Mouse (Mus musculus) liver, embryonic 13.5 days (tissue): Measurements from ENCODE around the gene Gga2. TPM values are rescaled to one million over a fixed set of nuclear protein-coding genes. Genes with fewer than 3 reads are reported as not detected.
A peak's percentile ranks its signal among the peaks of the same experiment; 100 is the strongest.

Experiments
- ATAC-seq: fragments of 200-750 bp; cut with Nextera tagmentation; 2 replicates; pipeline ENCODE4 v1.8.0; 2017; ENCODE audit warnings: low read depth, mild to moderate bottlenecking, moderate number of reproducible peaks, moderate library complexity
- DNase-seq: peaks from one replicate; pipeline ENCODE4 v3.0.0; 2022
- H3K27ac ChIP-seq: fragments of 300-500 bp; sonication (generic); 2 replicates; pipeline ENCODE4 v1.5.1; 2015; ENCODE audit warnings: moderate library complexity, mild to moderate bottlenecking, inconsistent platforms
- H3K27me3 ChIP-seq: fragments of 300-500 bp; sonication (generic); 2 replicates; pipeline ENCODE4 v1.6.1; 2015; ENCODE audit warnings: mild to moderate bottlenecking, inconsistent platforms
- H3K36me3 ChIP-seq: fragments of 300-500 bp; sonication (generic); 2 replicates; pipeline ENCODE4 v1.6.1; 2015; ENCODE audit warnings: mild to moderate bottlenecking, inconsistent platforms
- H3K4me1 ChIP-seq: fragments of 300-500 bp; sonication (generic); replicated peaks from 2 replicates; pipeline ENCODE4 v1.6.1; 2015; ENCODE audit warnings: inconsistent platforms
- H3K4me2 ChIP-seq: fragments of 300-500 bp; sonication (generic); 2 replicates; pipeline ENCODE4 v1.6.1; 2015; ENCODE audit warnings: inconsistent platforms, mild to moderate bottlenecking, moderate library complexity
- H3K4me3 ChIP-seq: fragments of 300-500 bp; sonication (generic); replicated peaks from 2 replicates; pipeline ENCODE4 v1.5.1; 2015; ENCODE audit warnings: mild to moderate bottlenecking, inconsistent platforms
- H3K9ac ChIP-seq: fragments of 300-500 bp; sonication (generic); 2 replicates; pipeline ENCODE4 v1.6.1; 2015; ENCODE audit warnings: mild to moderate bottlenecking, inconsistent platforms
- H3K9me3 ChIP-seq: fragments of 300-500 bp; sonication (generic); replicated peaks from 2 replicates; pipeline ENCODE4 v1.6.1; 2016; ENCODE audit warnings: inconsistent platforms
- WGBS: fragments of 180-500 bp; shearing (Covaris S2); methylation state at CpG from one replicate; pipeline ENCODE4 v1.1.7; 2015; ENCODE audit not compliant: insufficient replicate concordance; 5-methylcytosine and 5-hydroxymethylcytosine counted together
- polyA plus RNA-seq: library from polyadenylated mRNA; unstranded; fragments of >200 nt; fragmentation: Nextera tagmentation; extraction: Ambion mirVana; gene quantifications from 2 replicates; pipeline ENCODE4 v1.2.1, GENCODE M21; 2015

Gene Gga2
- polyA plus RNA-seq, 1 experiment from 2014 or later = 39.7 TPM

- peaks cover 93% of the 10 kb centered on the region for H3K36me3 ChIP-seq
Observed at GRCm38 (mm10) chr7:122000396-122000795, 20.6 kb downstream of the Gga2 start.

DNA sequence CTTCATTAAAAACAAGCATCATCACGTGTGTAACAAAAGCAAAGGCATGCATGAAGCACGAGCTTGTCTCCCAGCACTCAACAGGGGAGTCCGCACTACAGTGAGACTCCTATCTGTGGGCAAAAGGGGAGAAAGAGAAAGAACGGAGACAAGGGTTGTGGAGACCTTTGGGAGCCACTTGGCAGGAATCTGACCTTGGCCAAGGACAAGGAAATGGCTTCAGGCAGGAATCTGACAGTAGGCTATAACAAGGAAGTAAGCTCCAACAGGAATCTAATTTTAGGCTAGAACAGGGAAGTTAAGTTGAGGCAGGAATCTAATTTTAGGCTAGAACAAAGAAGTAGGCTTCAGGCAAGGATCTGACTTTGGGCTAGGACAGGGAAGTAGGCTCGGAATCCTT is 25.1 kb downstream of the Gga2 start:
- ATAC-seq (no peak), DNase-seq (no peak)
- no peak overlapping the region for H3K4me3 ChIP-seq
- H3K36me3 ChIP-seq = peaks cover 93% of the 10 kb centered on the region
- H3K4me2 ChIP-seq = no peak overlapping the region
- no peaks in the 10 kb centered on the region for H3K9me3 ChIP-seq
- no peaks in the 10 kb centered on the region for H3K4me1 ChIP-seq
- 82% methylated on average over 5 of the region's 5 CpGs for WGBS
- no peak overlapping the region for H3K27ac ChIP-seq
- no peak overlapping the region for H3K9ac ChIP-seq
- H3K27me3 ChIP-seq = no peaks in the 10 kb centered on the region

More at GRCm38 (mm10) chr7:122000396-122000795, 20.6 kb downstream of the Gga2 start:
- Histone ChIP-seq H3K4me1 (no peaks in the 10 kb centered on the region), H3K27me3 (no peaks in the 10 kb centered on the region), H3K27ac (no peak overlapping the region), H3K4me2 (no peak overlapping the region), H3K9ac (no peak overlapping the region), H3K9me3 (no peaks in the 10 kb centered on the region), H3K4me3 (no peak overlapping the region)
- DNase-seq (no peak), ATAC-seq (no peak)
- 64% methylated on average over 8 of the region's 8 CpGs for WGBS

DNA sequence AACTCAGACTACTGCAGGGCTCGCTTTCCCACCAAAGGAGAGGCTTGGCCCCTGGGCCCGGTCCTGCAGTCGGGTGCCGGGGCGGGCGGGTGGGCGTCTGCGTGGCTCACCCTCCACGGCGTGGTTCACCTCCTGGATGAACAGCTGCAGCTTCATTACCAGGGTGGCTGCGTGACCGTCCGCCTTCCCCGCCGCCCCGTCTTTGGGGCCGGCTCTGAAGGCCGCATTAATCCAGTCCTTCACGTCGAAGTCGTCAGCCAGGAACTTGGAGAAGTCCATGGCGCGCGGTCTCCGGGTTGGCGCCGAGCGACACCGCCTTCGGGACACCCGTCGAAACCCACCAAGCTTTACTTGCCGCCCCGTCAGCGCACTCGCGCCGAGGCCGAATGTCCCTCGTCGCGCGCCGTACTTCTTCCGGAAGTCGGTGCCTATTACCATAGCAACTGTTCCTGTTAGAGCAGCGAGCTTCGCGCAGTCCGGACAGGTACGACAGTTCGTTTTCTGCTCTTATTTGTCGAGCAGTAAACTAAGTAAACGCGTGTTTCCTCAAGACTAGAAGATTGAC is 39.6 kb downstream of the Gga2 start, which contains the start of gene Cog7:
Gene Cog7, minus strand, starts transcription at position 405 of the 565 bp plus-strand sequence.
- peak within 1 kb of the TSS; percentile 69 for H3K27ac ChIP-seq
- peak within 1 kb of the TSS; percentile 87 for H3K9ac ChIP-seq
- 1% methylated on average over 55 of the region's 55 CpGs for WGBS

GRCm38 (mm10) chr7:121975031-121975430 is 46.0 kb downstream of the Gga2 start:
- Histone ChIP-seq H3K27me3 (no peaks in the 10 kb centered on the region), H3K9ac (no peak overlapping the region), H3K4me3 (no peak overlapping the region), H3K9me3 (no peaks in the 10 kb centered on the region), H3K4me1 (peaks cover 12% of the 10 kb centered on the region), H3K36me3 (peaks cover 37% of the 10 kb centered on the region), H3K27ac (no peak overlapping the region), H3K4me2 (no peak overlapping the region)
- 51% methylated on average over 4 of the region's 4 CpGs for WGBS
- DNase-seq = peak; percentile 38
- ATAC-seq = no peak

More for the DNA sequence above, 39.6 kb downstream of the Gga2 start, which contains the start of gene Cog7:
- DNase-seq (peak; percentile 84), ATAC-seq (peak; percentile 88)
- Histone ChIP-seq H3K9me3 (no peaks in the 10 kb centered on the region), H3K4me3 (peak within 1 kb of the TSS; percentile 81), H3K27me3 (no peaks in the 10 kb centered on the region), H3K4me2 (peak within 1 kb of the TSS; percentile 80), H3K36me3 (peaks cover 7% of the 10 kb centered on the region; the same call in 1 of the 2 replicates), H3K4me1 (peaks cover 19% of the 10 kb centered on the region)

GRCm38 (mm10) chr7:121971698-121972097 is 49.3 kb downstream of the Gga2 start:
- WGBS = 50% methylated on average over 3 of the region's 3 CpGs
- no peaks in the 10 kb centered on the region for H3K9me3 ChIP-seq
- no peak for DNase-seq
- H3K4me1 ChIP-seq = peaks cover 27% of the 10 kb centered on the region
- no peak overlapping the region for H3K4me2 ChIP-seq
- H3K4me3 ChIP-seq = no peak overlapping the region
- H3K36me3 ChIP-seq = peaks cover 35% of the 10 kb centered on the region
- H3K27me3 ChIP-seq = no peaks in the 10 kb centered on the region
- H3K9ac ChIP-seq = no peak overlapping the region
- no peak for ATAC-seq
- H3K27ac ChIP-seq = no peak overlapping the region

- 46% methylated on average over 9 of the region's 9 CpGs for WGBS
- DNase-seq (peak; percentile 9), ATAC-seq (peak; percentile 64)
- Histone ChIP-seq H3K9me3 (no peaks in the 10 kb centered on the region), H3K27ac (no peak overlapping the region; the same call in 1 of the 2 replicates), H3K4me1 (peaks cover 34% of the 10 kb centered on the region), H3K36me3 (peaks cover 33% of the 10 kb centered on the region), H3K4me2 (no peak overlapping the region), H3K4me3 (no peak overlapping the region), H3K9ac (no peak overlapping the region), H3K27me3 (no peaks in the 10 kb centered on the region)
Observed at GRCm38 (mm10) chr7:121970250-121970649, 50.8 kb downstream of the Gga2 start.

DNA sequence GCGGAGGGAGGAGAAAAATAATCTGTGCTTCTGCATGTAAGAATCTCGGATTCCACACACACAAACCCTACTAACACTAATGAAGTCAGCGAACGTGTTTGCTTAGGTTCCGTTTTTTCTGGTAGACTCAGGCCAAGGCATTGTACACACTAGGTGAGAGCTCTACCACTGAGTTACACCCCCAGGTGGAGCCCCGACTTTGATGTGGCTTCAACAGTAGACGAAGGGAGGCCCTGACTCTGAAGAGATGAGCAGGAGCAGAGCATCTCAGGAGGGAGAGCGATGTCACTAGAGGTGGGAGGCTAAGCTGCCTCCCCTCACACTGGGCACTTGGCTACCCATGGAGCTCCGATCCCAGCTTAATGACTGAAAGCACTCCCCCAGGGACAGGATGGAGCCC is 52.2 kb downstream of the Gga2 start:
- Histone ChIP-seq H3K4me2 (no peak overlapping the region), H3K4me3 (no peak overlapping the region), H3K27me3 (no peaks in the 10 kb centered on the region), H3K9me3 (no peaks in the 10 kb centered on the region), H3K36me3 (peaks cover 40% of the 10 kb centered on the region), H3K4me1 (peaks cover 34% of the 10 kb centered on the region), H3K27ac (no peak overlapping the region), H3K9ac (no peak overlapping the region)
- 81% methylated on average over 9 of the region's 9 CpGs for WGBS
- no peak for DNase-seq
- no peak for ATAC-seq

DNA sequence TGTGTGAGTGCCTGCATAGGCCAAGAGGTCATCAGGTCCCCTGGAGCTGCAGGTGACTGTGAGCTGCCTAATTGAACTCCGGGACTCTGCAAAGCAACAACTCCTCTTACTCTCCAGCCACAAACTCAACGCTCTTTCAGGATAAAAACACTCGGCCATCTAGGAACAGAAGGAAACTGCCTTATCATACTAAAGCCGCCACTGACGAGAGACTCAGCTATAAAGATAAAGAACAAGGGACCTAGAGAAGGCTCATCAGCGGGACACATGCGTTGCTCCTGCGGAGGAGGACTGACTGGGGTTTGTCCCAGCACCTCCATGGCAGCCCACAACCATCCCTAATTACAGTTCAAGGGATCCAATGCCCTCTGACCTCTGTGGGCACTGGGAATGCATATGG is 52.8 kb downstream of the Gga2 start:
- DNase-seq = peak; percentile 25
- Histone ChIP-seq H3K4me1 (peaks cover 34% of the 10 kb centered on the region), H3K27ac (peak overlapping the region; percentile 43; the same call in 1 of the 2 replicates), H3K9me3 (no peaks in the 10 kb centered on the region), H3K4me3 (no peak overlapping the region), H3K4me2 (no peak overlapping the region), H3K27me3 (no peaks in the 10 kb centered on the region), H3K9ac (no peak overlapping the region), H3K36me3 (peaks cover 37% of the 10 kb centered on the region)
- peak; percentile 81 for ATAC-seq
- WGBS = 13% methylated on average over 8 of the region's 8 CpGs

GRCm38 (mm10) chr7:121966169-121966568 is 54.9 kb downstream of the Gga2 start:
- ATAC-seq (no peak), DNase-seq (no peak)
- H3K4me3 ChIP-seq = no peak overlapping the region
- no peaks in the 10 kb centered on the region for H3K9me3 ChIP-seq
- H3K27ac ChIP-seq = no peak overlapping the region
- H3K9ac ChIP-seq = no peak overlapping the region
- H3K36me3 ChIP-seq = peaks cover 49% of the 10 kb centered on the region
- H3K27me3 ChIP-seq = no peaks in the 10 kb centered on the region
- no peak overlapping the region for H3K4me2 ChIP-seq
- 56% methylated on average over 7 of the region's 7 CpGs for WGBS
- H3K4me1 ChIP-seq = peaks cover 34% of the 10 kb centered on the region

DNA sequence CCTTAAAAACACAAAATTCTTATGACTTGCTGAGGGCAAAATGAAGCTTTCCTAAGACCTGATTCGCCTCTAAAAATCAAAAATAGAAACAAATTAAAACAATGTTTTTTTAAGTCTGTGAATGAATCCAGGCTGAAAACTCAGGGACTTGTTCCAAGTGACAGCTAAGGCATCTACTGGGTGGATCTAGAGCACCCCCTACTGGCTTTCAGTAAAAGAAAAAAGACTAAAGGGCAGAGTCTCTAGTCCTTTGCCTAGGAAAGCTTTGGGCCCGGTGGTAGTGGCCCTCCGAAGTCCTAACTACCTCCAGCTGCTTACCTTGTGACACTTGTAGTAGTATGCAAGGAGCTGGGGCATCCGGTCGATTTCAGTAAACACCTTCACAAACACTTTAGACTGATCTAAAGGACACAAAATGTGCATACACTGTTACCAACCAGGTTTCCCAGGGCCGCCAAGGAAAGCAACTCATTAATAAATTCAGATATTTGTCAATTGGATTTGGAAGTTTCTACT is 57.1 kb downstream of the Gga2 start:
- Histone ChIP-seq H3K4me1 (peaks cover 20% of the 10 kb centered on the region), H3K9me3 (no peaks in the 10 kb centered on the region), H3K27ac (no peak overlapping the region), H3K9ac (no peak overlapping the region), H3K27me3 (no peaks in the 10 kb centered on the region), H3K4me2 (no peak overlapping the region), H3K36me3 (peaks cover 46% of the 10 kb centered on the region), H3K4me3 (no peak overlapping the region)
- ATAC-seq (no peak), DNase-seq (no peak)
- WGBS = 68% methylated on average over 6 of the region's 6 CpGs

- ATAC-seq = no peak
- H3K4me3 ChIP-seq = no peak overlapping the region
- H3K9me3 ChIP-seq = no peaks in the 10 kb centered on the region
- peaks cover 42% of the 10 kb centered on the region for H3K36me3 ChIP-seq
- peaks cover 8% of the 10 kb centered on the region for H3K4me1 ChIP-seq
- H3K4me2 ChIP-seq = no peak overlapping the region
- no peak for DNase-seq
- H3K27ac ChIP-seq = no peak overlapping the region
- no peaks in the 10 kb centered on the region for H3K27me3 ChIP-seq
- 73% methylated on average over 3 of the region's 3 CpGs for WGBS
- H3K9ac ChIP-seq = no peak overlapping the region
Observed at GRCm38 (mm10) chr7:121962571-121962959, 58.5 kb downstream of the Gga2 start.
